Mouse (Mus musculus) hindbrain, postnatal 0 days (tissue): ENCODE data around the gene Gfpt2. TPM values are rescaled to one million over a fixed set of nuclear protein-coding genes. Genes with fewer than 3 reads are reported as not detected.

Experiments
- ATAC-seq: fragments of 200-750 bp; cut with Nextera tagmentation; 2 replicates; pipeline ENCODE4 v1.8.0; 2017; ENCODE audit warnings: mild to moderate bottlenecking, moderate TSS enrichment, moderate library complexity
- DNase-seq: peaks from one replicate; pipeline ENCODE4 v3.0.0-alpha.2; 2015; ENCODE audit warnings: low spot score
- H3K27ac ChIP-seq: fragments of 300-500 bp; sonication (generic); 2 replicates; pipeline ENCODE4 v1.5.1; 2014; ENCODE audit warnings: mild to moderate bottlenecking
- H3K27me3 ChIP-seq: fragments of 300-500 bp; sonication (generic); 2 replicates; pipeline ENCODE4 v1.6.1; 2014; ENCODE audit warnings: low read length, mixed read lengths; ENCODE audit not compliant: insufficient read depth
- H3K36me3 ChIP-seq: fragments of 300-500 bp; sonication (generic); 2 replicates; pipeline ENCODE4 v1.6.1; 2014; ENCODE audit warnings: low read length, mixed read lengths; ENCODE audit not compliant: insufficient read depth
- H3K4me1 ChIP-seq: fragments of 300-500 bp; sonication (generic); 2 replicates; pipeline ENCODE4 v1.6.1; 2014; ENCODE audit warnings: antibody characterized with exemption, low read length, mixed read lengths; ENCODE audit not compliant: insufficient read depth
- H3K4me2 ChIP-seq: fragments of 300-500 bp; sonication (generic); 2 replicates; pipeline ENCODE4 v1.6.1; 2014; ENCODE audit warnings: low read depth, mild to moderate bottlenecking, low read length, moderate library complexity, mixed read lengths
- H3K4me3 ChIP-seq: fragments of 300-500 bp; sonication (generic); 2 replicates; pipeline ENCODE4 v1.5.1; 2014; ENCODE audit warnings: low read length
- H3K9ac ChIP-seq: fragments of 300-500 bp; sonication (generic); replicated peaks from 2 replicates; pipeline ENCODE4 v1.6.1; 2014; ENCODE audit warnings: mild to moderate bottlenecking, low read length, moderate library complexity, mixed read lengths
- H3K9me3 ChIP-seq: fragments of 300-500 bp; sonication (generic); 2 replicates; pipeline ENCODE4 v1.6.1; 2016; ENCODE audit warnings: low read length, mixed read lengths
- CTCF ChIP-seq: IDR thresholded peaks from 2 replicates; pipeline ENCODE4 v1.5.1; 2016; ENCODE audit warnings: antibody characterized with exemption, control low read depth, low read depth
- WGBS: fragments of 180-500 bp; shearing (Covaris S2); extraction: QIAGEN DNeasy Blood & Tissue Kit; methylation state at CpG from one replicate; pipeline ENCODE4 v1.1.7; 2014; 5-methylcytosine and 5-hydroxymethylcytosine counted together
- polyA plus RNA-seq: library from polyadenylated mRNA; unstranded; fragments of >200 nt; fragmentation: Nextera tagmentation; extraction: Ambion mirVana; gene quantifications from 2 replicates; pipeline ENCODE4 v1.2.1, GENCODE M21; 2015
- total RNA-seq: library from RNA; depleted of rRNA; stranded (reverse); fragments of >200 nt; gene quantifications from 2 replicates; pipeline ENCODE4 v1.2.3, GENCODE M21; 2014

Gene Gfpt2
- total and polyA plus RNA-seq, 2 experiments from 2014 or later: 2.5 to 5.0 TPM

- Histone ChIP-seq H3K27ac (no peak overlapping the region), H3K4me2 (no peak overlapping the region), H3K4me1 (no peaks in the 10 kb centered on the region), H3K9ac (no peak overlapping the region), H3K4me3 (no peak overlapping the region), H3K36me3 (peaks cover 16% of the 10 kb centered on the region), H3K9me3 (no peaks in the 10 kb centered on the region), H3K27me3 (no peaks in the 10 kb centered on the region)
- DNase-seq (no peak), ATAC-seq (no peak)
- 95% methylated on average over 2 of the region's 2 CpGs for WGBS
- no peak for TF ChIP-seq CTCF
Observed at GRCm38 (mm10) chr11:49821546-49821945, 27.6 kb downstream of the Gfpt2 start.

- Histone ChIP-seq H3K27me3 (no peaks in the 10 kb centered on the region), H3K27ac (no peak overlapping the region), H3K4me1 (no peaks in the 10 kb centered on the region), H3K4me3 (no peak overlapping the region), H3K4me2 (no peak overlapping the region), H3K9me3 (no peaks in the 10 kb centered on the region), H3K9ac (no peak overlapping the region), H3K36me3 (peaks cover 16% of the 10 kb centered on the region)
- ATAC-seq (no peak), DNase-seq (no peak)
- TF ChIP-seq CTCF: no peak
- 90% methylated on average over 2 of the region's 2 CpGs for WGBS
Observed at GRCm38 (mm10) chr11:49822337-49822736, 28.4 kb downstream of the Gfpt2 start.

- H3K9me3 ChIP-seq: no peaks in the 10 kb centered on the region
- H3K4me3 ChIP-seq: no peak overlapping the region
- H3K4me1 ChIP-seq: no peaks in the 10 kb centered on the region
- no peak overlapping the region for H3K4me2 ChIP-seq
- no peaks in the 10 kb centered on the region for H3K27me3 ChIP-seq
- TF ChIP-seq CTCF: peak; percentile 85
- WGBS: 48% methylated on average over 2 of the region's 2 CpGs
- ATAC-seq: no peak
- H3K9ac ChIP-seq: no peak overlapping the region
- peaks cover 16% of the 10 kb centered on the region for H3K36me3 ChIP-seq
- no peak overlapping the region for H3K27ac ChIP-seq
- peak; percentile 11 for DNase-seq
Observed at GRCm38 (mm10) chr11:49824896-49825295, 30.9 kb downstream of the Gfpt2 start.

- H3K27ac ChIP-seq: no peak overlapping the region
- peaks cover 16% of the 10 kb centered on the region for H3K36me3 ChIP-seq
- TF ChIP-seq CTCF: no peak
- H3K4me1 ChIP-seq: no peaks in the 10 kb centered on the region
- H3K27me3 ChIP-seq: no peaks in the 10 kb centered on the region
- WGBS: 60% methylated on average over 6 of the region's 6 CpGs
- DNase-seq: no peak
- H3K9ac ChIP-seq: no peak overlapping the region
- no peak overlapping the region for H3K4me2 ChIP-seq
- no peaks in the 10 kb centered on the region for H3K9me3 ChIP-seq
- ATAC-seq: no peak
- no peak overlapping the region for H3K4me3 ChIP-seq
Observed at GRCm38 (mm10) chr11:49827243-49827642, 33.3 kb downstream of the Gfpt2 start.

GRCm38 (mm10) chr11:49829176-49829745, 35.3 kb downstream of the Gfpt2 start:
- no peak overlapping the region for H3K4me2 ChIP-seq
- ATAC-seq (no peak), DNase-seq (no peak)
- no peak for TF ChIP-seq CTCF
- H3K36me3 ChIP-seq: peaks cover 3% of the 10 kb centered on the region; the same call in 1 of the 2 replicates
- H3K27me3 ChIP-seq: no peaks in the 10 kb centered on the region
- H3K4me1 ChIP-seq: no peaks in the 10 kb centered on the region
- no peaks in the 10 kb centered on the region for H3K9me3 ChIP-seq
- 78% methylated on average over 7 of the region's 7 CpGs for WGBS
- no peak overlapping the region for H3K9ac ChIP-seq
- H3K27ac ChIP-seq: no peak overlapping the region
- no peak overlapping the region for H3K4me3 ChIP-seq

- WGBS: 66% methylated on average over 12 of the region's 12 CpGs
Observed at GRCm38 (mm10) chr11:49831980-49832379, 38.0 kb downstream of the Gfpt2 start.

DNA sequence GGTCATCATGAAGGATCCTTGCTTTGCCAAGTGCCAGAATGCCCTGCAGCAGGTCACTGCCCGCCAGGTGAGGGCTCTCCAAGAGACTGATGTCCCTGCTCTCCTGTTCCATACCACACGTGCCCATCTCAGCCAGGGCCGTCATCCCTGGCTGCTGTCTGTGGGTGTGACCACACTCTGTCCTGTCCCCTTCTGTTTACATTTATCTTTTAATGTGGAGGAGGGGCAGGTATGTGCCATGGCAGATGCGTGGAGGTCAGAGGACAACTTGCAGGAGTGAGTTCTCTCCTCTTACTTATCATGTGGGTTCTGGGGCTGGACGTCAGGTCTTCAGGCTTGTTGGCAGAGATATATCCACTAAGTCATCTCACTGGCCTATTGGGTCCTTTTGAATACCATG, 39.0 kb downstream of the Gfpt2 start:
- DNase-seq (no peak), ATAC-seq (no peak)
- Histone ChIP-seq H3K4me2 (no peak overlapping the region), H3K36me3 (no peaks in the 10 kb centered on the region; the same call in 1 of the 2 replicates), H3K4me1 (no peaks in the 10 kb centered on the region), H3K27ac (no peak overlapping the region), H3K9me3 (no peaks in the 10 kb centered on the region), H3K4me3 (no peak overlapping the region), H3K9ac (no peak overlapping the region), H3K27me3 (no peaks in the 10 kb centered on the region)
- no peak for TF ChIP-seq CTCF
- WGBS: 92% methylated on average over 5 of the region's 5 CpGs

More at GRCm38 (mm10) chr11:49831980-49832379, 38.0 kb downstream of the Gfpt2 start:
- H3K4me3 ChIP-seq: no peak overlapping the region
- H3K36me3 ChIP-seq: no peaks in the 10 kb centered on the region; the same call in 1 of the 2 replicates
- no peaks in the 10 kb centered on the region for H3K4me1 ChIP-seq
- no peak overlapping the region for H3K4me2 ChIP-seq
- DNase-seq: peak; percentile 15
- H3K9me3 ChIP-seq: no peaks in the 10 kb centered on the region
- peak; percentile 73; the same call in 1 of the 2 replicates for ATAC-seq
- H3K27ac ChIP-seq: no peak overlapping the region
- no peaks in the 10 kb centered on the region for H3K27me3 ChIP-seq
- H3K9ac ChIP-seq: no peak overlapping the region
- no peak for TF ChIP-seq CTCF
